Mouse (Mus musculus) cerebellum, postnatal 14 days (tissue): ENCODE results near the gene Gm10322.

Source experiments
- DNase-seq, 2 experiments: peaks; one replicate each; pipeline ENCODE4 v3.0.0; 2021; ENCODE audit warnings: mixed read lengths in 2 of 2

Gene Gm10322

DNA sequence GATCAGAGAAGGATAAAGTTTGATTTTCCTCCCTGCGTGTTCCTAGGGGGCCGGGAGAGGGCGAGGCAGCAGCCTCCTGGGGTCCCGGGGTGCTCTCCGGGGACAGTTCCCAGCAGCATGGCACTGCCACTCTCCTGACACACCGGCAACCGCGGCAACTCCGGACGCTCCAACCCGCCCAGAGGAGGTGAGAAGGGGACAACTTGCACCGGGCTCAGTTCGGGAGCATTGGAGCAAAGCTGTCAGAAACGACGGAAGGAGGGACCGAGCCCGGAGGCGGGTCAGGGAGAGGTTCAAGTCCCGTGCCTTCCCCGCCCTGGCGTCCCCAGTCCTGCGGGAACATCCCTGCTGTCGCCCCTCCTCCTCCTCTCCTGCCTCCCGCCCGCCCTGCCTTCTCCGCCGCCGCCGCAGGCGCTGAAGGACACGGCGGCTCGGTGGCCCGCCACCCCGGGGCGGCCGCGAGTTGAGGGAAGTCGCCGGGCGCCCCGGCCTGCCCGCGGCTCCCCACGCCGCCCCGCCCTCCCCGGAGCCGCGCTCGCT, at the start of gene Gm10322:
Gene Gm10322 (plus strand): TSS at position 83 of the 540 bp plus-strand sequence.
- DNase-seq, result peak; percentile 75 to 78

GRCm38 (mm10) chr10:59566968-59567367, 48.9 kb upstream of the Gm10322 start:
- no peak for DNase-seq

GRCm38 (mm10) chr10:59568665-59569480, 47.0 kb upstream of the Gm10322 start:
- DNase-seq, result no peak

DNA sequence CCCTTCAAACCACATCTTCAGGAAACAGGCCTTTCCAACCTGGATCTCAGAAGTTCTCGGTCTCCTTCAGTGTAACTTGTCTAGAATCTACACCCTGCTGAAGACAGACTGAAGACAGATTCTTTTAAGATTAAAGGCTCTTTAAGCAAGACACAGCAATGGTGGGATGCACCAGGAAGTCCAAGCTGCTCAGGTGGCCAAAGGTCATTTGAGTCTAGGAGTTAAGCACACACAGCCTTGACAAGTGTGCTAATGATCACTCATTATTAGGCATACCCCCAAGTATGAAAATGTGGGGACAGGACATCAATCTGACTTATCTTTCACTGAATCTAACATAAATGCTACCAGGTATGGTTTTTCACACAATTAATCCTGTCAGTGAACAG, 46.4 kb upstream of the Gm10322 start:
- no peak for DNase-seq

- no peak for DNase-seq
These were observed 45.5 kb upstream of the Gm10322 start for GRCm38 (mm10) chr10:59570360-59570759.

DNA sequence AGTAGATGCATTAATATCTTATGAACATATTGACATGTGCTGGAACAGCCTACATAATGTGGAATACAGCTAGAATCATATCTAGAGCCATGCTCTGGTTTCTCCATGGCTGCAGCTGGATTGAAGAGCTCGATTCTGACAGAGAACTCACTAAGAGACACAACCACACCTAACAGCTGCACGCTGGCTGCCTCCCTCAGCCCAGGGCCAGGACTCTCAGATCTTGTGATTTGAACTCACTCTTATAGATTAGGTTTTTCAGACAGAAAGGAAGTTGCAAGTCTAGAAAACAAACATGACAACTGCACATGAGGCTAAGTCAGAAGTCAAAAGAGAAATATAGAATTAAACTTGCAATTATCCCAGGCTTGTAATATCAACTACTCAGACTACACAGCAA, 45.1 kb upstream of the Gm10322 start:
- DNase-seq, result no peak

- no peak for DNase-seq
These were observed 44.6 kb upstream of the Gm10322 start for GRCm38 (mm10) chr10:59571273-59571672.

- DNase-seq, result no peak
These were observed 43.9 kb upstream of the Gm10322 start for GRCm38 (mm10) chr10:59571964-59572363.

GRCm38 (mm10) chr10:59576305-59576704, 39.6 kb upstream of the Gm10322 start:
- no peak for DNase-seq

DNA sequence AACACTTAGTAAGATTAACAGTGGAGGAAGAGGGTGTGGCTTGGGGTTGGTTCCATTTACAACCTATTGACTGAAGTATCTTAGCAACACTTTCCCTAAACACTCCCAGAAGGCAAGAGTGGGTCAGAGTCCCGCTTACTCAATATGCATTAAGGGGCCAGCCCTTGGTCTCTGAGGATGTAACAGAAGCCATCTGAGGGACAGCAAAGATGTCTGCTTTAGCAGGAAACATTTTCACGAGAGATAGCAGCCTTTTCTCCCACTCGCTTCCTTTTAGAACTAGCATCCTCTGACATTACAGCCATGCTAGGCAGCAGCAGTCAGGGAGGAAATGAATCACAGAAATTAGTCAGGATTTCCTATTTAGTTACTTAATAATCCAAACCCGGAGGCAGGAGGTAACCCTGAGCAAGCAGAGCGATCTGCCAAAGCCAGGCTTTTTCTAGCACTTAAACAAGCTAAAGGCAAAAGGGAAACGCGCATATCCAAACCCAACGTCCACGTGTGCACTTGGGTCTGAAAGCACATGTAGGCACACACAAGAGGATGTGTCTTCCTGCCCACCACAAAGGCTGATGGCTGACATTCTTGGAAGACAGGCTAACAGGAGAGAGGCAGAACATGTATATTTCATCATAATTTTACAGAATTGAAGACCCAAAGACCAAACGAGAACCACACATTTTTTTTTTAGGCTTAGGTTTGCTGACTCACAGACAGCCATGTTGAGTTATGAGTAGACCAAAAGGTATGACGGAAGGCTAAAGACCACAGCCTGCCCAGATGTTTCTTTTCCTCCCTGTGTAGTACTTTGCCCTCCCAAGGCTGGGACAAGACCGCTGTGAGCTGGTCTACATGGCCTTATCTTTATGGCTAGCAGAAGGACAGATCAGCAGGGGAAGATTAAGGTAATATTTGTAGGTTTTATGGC, 37.7 kb upstream of the Gm10322 start:
- no peak for DNase-seq

DNA sequence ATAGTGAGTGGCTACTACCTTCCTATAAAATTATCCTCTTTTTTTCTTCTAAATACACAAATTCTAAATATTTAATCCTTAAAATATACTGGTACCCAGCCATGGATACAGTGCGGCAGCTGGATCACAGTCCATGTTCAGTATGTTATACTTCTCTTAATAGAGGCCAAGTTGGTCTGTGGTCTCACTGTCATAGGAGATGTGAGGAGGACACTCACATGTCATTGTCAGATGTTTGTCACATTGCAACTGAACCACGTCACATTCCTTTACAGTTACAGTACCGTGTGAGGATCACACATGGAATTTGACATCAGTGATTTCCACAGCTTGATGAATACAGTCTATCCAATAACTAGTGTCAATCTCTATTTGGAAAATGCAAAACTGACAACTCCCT, 36.2 kb upstream of the Gm10322 start:
- DNase-seq, result no peak

GRCm38 (mm10) chr10:59580593-59581149, 35.2 kb upstream of the Gm10322 start:
- DNase-seq, result no peak

GRCm38 (mm10) chr10:59581826-59582543, 33.9 kb upstream of the Gm10322 start:
- DNase-seq, result no peak

- no peak for DNase-seq
These were observed 30.2 kb upstream of the Gm10322 start for GRCm38 (mm10) chr10:59585621-59586020.

DNA sequence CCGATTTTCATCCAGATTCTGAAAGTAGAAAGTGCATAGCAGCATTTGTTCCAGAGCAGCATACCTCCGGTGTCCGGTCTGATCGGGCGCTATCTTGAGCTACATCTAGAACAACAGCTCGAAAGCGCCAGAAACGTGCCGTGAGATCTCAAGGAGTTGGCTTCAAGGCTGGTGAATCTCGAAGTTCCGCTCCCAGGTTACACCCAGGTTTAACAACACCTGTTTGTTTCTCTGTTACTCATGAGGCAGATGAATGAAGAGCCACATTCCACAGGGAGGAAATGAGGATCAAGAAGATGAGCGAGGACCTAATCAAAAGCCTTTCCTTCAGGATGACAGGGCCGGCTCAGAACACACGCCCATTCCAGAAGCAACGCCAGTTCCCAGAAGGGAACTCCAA, 29.0 kb upstream of the Gm10322 start:
- no peak for DNase-seq

- DNase-seq, result no peak
These were observed 27.7 kb upstream of the Gm10322 start for GRCm38 (mm10) chr10:59588135-59588534.

GRCm38 (mm10) chr10:59589420-59589819, 26.4 kb upstream of the Gm10322 start:
- DNase-seq, result no peak

- no peak for DNase-seq
These were observed 26.0 kb upstream of the Gm10322 start for GRCm38 (mm10) chr10:59589856-59590255.

- no peak for DNase-seq
These were observed 25.3 kb upstream of the Gm10322 start for GRCm38 (mm10) chr10:59590606-59591005.

- DNase-seq, result peak; percentile 97
These were observed 21.9 kb upstream of the Gm10322 start for GRCm38 (mm10) chr10:59593826-59594570.

DNA sequence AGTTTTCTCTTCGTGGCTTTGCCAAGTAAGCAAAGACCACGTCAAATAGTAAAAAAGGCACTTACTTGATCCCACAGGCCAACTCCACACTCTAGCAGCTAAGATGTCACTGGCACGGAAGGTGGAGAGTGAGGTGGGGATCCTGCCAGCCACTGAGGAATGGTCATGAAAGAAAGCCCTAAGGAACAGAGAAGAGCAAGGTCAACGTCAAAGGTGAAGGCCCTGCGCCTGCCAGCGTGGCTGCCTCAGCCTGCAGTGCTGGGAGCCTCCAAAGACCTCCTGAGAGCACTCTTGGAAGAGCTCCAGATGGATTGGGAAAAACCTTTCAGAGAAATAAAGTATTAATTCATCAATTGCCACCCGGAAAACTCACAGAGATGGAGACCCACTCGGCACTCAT, 15.3 kb upstream of the Gm10322 start:
- no peak for DNase-seq

DNA sequence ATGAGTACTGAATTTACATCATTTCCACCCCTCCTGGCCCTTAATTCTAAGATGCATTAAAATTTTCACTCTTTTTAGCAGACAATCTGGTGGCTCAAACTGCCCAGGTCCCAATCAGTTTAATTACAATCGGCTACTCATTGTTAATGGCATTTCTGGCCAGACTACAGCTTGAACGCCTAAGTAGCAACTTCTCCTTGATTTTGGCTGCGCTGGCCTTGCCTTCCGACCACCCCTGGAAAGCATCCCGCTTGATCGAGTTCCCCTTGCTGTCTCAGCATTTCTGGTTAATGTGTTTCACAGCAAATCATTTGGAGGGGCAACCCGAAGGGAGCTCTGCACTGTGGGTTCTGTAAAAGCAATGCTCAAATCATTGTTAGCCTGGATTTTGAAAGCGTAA, 13.8 kb upstream of the Gm10322 start:
- DNase-seq, result peak; percentile 30 to 56
